ENCODE assay signal across 8 mouse cellular contexts in the genomic region with DNA sequence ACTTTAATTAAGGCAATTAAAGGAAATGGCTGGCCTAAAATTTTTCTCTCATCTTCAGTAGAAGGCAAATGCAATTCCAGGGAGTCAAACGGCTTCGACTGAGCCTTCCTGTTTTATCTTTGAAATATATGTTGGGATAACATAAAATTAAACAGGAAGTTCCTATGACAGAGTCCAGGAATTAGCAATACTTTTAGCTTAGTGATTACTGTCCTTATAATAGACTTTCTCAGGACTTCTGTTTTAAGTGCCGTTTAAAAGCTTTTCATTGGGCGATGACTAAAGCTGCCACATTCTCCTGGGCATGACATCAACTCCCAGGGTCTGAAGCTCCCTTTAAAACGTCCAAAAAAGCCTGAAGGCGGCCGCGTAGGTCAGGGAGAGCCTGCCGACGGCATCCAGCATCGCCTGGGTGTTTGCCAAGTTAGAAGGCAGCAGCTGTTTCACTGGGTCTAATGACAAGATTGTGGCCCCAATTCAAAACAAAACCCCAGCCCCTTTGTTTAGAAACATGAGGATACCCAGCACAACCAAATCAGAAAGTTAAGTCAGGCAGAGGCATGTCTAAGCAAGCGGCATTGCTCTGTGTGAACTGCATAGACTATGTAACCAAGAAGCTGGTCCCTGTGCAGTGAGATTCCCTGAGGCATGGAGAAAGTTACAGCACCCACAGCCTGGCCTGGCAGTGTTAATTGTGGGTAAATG.
DNase-seq lines count a peak whose midpoint lies in the region; ATAC-seq and TF ChIP-seq lines count a peak whose summit lies in the region.
"Had no signal": no experiment of that assay in that cellular context is flagged by ENCODE, and none has a peak within 500 bp of the region (broad histone marks: within the 10 kb centered on the region; RNA-seq: fewer than 3 reads in every experiment).

No protein-coding gene starts in this region.

- no peak for DNase-seq in kidney, adult 2 months
- peak; percentile 67 for DNase-seq in hindbrain, embryonic 14.5 days (ENCODE audit: low spot score)
- no peak for DNase-seq in thymus, postnatal 14 days
- no peak for DNase-seq in B cell, adult 2 months
- DNase-seq: liver, embryonic 13.5 days had no signal

- H3K4me2 ChIP-seq in kidney, embryonic 16.5 days (replicated peaks; ENCODE audit: low read depth, low read length) = no peak overlapping the region
- peak overlapping the region; percentile 13; the same call in 1 of the 2 replicates for H3K4me2 ChIP-seq in forebrain, embryonic 16.5 days (ENCODE audit: low read length)
- H3K4me2 ChIP-seq in hindbrain, embryonic 14.5 days (replicated peaks) = no peak overlapping the region
- no peak overlapping the region for H3K4me2 ChIP-seq in midbrain, embryonic 15.5 days
- H3K4me2 ChIP-seq: liver, embryonic 13.5 days had no signal

- H3K36me3 ChIP-seq in kidney, embryonic 16.5 days (ENCODE audit: insufficient read depth, low read length) = no peaks in the 10 kb centered on the region
- H3K36me3 ChIP-seq in kidney, adult 2 months (ENCODE audit: control insufficient read depth, insufficient read depth, low read length) = no peaks in the 10 kb centered on the region
- H3K36me3 ChIP-seq in forebrain, embryonic 16.5 days (ENCODE audit: control insufficient read depth, insufficient read depth) = no peaks in the 10 kb centered on the region
- H3K36me3 ChIP-seq in hindbrain, embryonic 14.5 days (replicated peaks; ENCODE audit: control insufficient read depth, insufficient read depth) = no peaks in the 10 kb centered on the region
- H3K36me3 ChIP-seq in midbrain, embryonic 15.5 days (replicated peaks) = no peaks in the 10 kb centered on the region
- H3K36me3 ChIP-seq: liver, embryonic 13.5 days had no signal

- no peak for TF ChIP-seq CTCF in kidney, adult 2 months (conservative IDR thresholded peaks at IDR 0.05; ENCODE audit: insufficient read depth, insufficient read length, low read depth, low read length)

- no peak overlapping the region for H3K9ac ChIP-seq in kidney, embryonic 16.5 days (replicated peaks; ENCODE audit: low read length)
- H3K9ac ChIP-seq in forebrain, embryonic 16.5 days (replicated peaks; ENCODE audit: low read depth, low read length) = no peak overlapping the region
- no peak overlapping the region for H3K9ac ChIP-seq in hindbrain, embryonic 14.5 days
- H3K9ac ChIP-seq in midbrain, embryonic 15.5 days = no peak overlapping the region
- H3K9ac ChIP-seq: liver, embryonic 13.5 days had no signal

- H3K9me3 ChIP-seq in kidney, embryonic 16.5 days (ENCODE audit: low read length) = no peaks in the 10 kb centered on the region
- no peaks in the 10 kb centered on the region for H3K9me3 ChIP-seq in forebrain, embryonic 16.5 days (ENCODE audit: control insufficient read depth, low read length)
- H3K9me3 ChIP-seq in hindbrain, embryonic 14.5 days (ENCODE audit: control insufficient read depth, low read length) = no peaks in the 10 kb centered on the region
- no peaks in the 10 kb centered on the region for H3K9me3 ChIP-seq in midbrain, embryonic 15.5 days
- H3K9me3 ChIP-seq: liver, embryonic 13.5 days had no signal

- ATAC-seq in kidney, embryonic 16.5 days (ENCODE audit: low FRiP score, low TSS enrichment) = peak; percentile 51; the same call in 1 of the 2 replicates
- ATAC-seq in forebrain, embryonic 16.5 days = peak; percentile 54
- peak; percentile 62; the same call in 1 of the 2 replicates for ATAC-seq in hindbrain, embryonic 14.5 days (ENCODE audit: low FRiP score)
- no peak; the same call in 1 of the 2 replicates for ATAC-seq in midbrain, embryonic 15.5 days (replicated peaks)

- TF ChIP-seq POLR2A in kidney, adult 2 months (IDR thresholded peaks at IDR 0.05; ENCODE audit: low read depth, low read length) = no peak

- H3K27ac ChIP-seq in kidney, embryonic 16.5 days (ENCODE audit: low read length) = peak overlapping the region; percentile 79
- no peak overlapping the region for H3K27ac ChIP-seq in kidney, adult 2 months (ENCODE audit: insufficient read depth, low read depth, low read length)
- no peak overlapping the region for H3K27ac ChIP-seq in forebrain, embryonic 16.5 days (ENCODE audit: low read length)
- H3K27ac ChIP-seq in hindbrain, embryonic 14.5 days = peak overlapping the region; percentile 27
- peak overlapping the region; percentile 28 for H3K27ac ChIP-seq in midbrain, embryonic 15.5 days
- H3K27ac ChIP-seq: liver, embryonic 13.5 days had no signal

- H3K27me3 ChIP-seq in kidney, embryonic 16.5 days (ENCODE audit: insufficient read depth, low read length) = no peaks in the 10 kb centered on the region
- no peaks in the 10 kb centered on the region for H3K27me3 ChIP-seq in kidney, adult 2 months (replicated peaks; ENCODE audit: control insufficient read depth, insufficient read depth, low read length)
- no peaks in the 10 kb centered on the region for H3K27me3 ChIP-seq in forebrain, embryonic 16.5 days (replicated peaks; ENCODE audit: control insufficient read depth, insufficient read depth, low read length)
- H3K27me3 ChIP-seq in hindbrain, embryonic 14.5 days (ENCODE audit: control insufficient read depth, insufficient read depth, low read length) = no peaks in the 10 kb centered on the region
- H3K27me3 ChIP-seq in midbrain, embryonic 15.5 days (replicated peaks) = no peaks in the 10 kb centered on the region
- H3K27me3 ChIP-seq: liver, embryonic 13.5 days had no signal

- H3K4me3 ChIP-seq in kidney, embryonic 16.5 days (ENCODE audit: low read length) = no peak overlapping the region
- no peak overlapping the region for H3K4me3 ChIP-seq in kidney, adult 2 months (ENCODE audit: insufficient read depth, low read depth, low read length)
- H3K4me3 ChIP-seq in forebrain, embryonic 16.5 days (replicated peaks; ENCODE audit: low read length) = no peak overlapping the region
- no peak overlapping the region for H3K4me3 ChIP-seq in hindbrain, embryonic 14.5 days (replicated peaks; ENCODE audit: low read length)
- no peak overlapping the region for H3K4me3 ChIP-seq in midbrain, embryonic 15.5 days
- H3K4me3 ChIP-seq: liver, embryonic 13.5 days had no signal

- WGBS in kidney, embryonic 16.5 days = 41% methylated on average over 12 of the region's 12 CpGs
- 47% methylated on average over 12 of the region's 12 CpGs for WGBS in kidney, adult 2 months
- WGBS in forebrain, embryonic 16.5 days = 16% methylated on average over 12 of the region's 12 CpGs
- WGBS in hindbrain, embryonic 14.5 days = 36% methylated on average over 12 of the region's 12 CpGs
- 39% methylated on average over 12 of the region's 12 CpGs for WGBS in midbrain, embryonic 15.5 days

- H3K4me1 ChIP-seq in kidney, embryonic 16.5 days (ENCODE audit: insufficient read depth, low read length) = peaks cover 7% of the 10 kb centered on the region
- no peaks in the 10 kb centered on the region for H3K4me1 ChIP-seq in kidney, adult 2 months (ENCODE audit: control insufficient read depth, insufficient read depth, low read length)
- H3K4me1 ChIP-seq in forebrain, embryonic 16.5 days (replicated peaks; ENCODE audit: control insufficient read depth, insufficient read depth, low read length) = peaks cover 12% of the 10 kb centered on the region
- H3K4me1 ChIP-seq in hindbrain, embryonic 14.5 days (replicated peaks; ENCODE audit: control insufficient read depth, insufficient read depth, low read length) = no peaks in the 10 kb centered on the region
- H3K4me1 ChIP-seq in midbrain, embryonic 15.5 days = 0 out of 2 replicates have a peak, but pooled peaks cover 4% of the 10 kb centered on the region
- H3K4me1 ChIP-seq: liver, embryonic 13.5 days had no signal

Comparison
In these comparisons a context has a peak if more than half of its experiments do, and no peak if none do; other contexts are left out.
1. H3K27ac ChIP-seq: peak in kidney, embryonic 16.5 days (single experiment), hindbrain, embryonic 14.5 days (single experiment) and midbrain, embryonic 15.5 days (single experiment); none in kidney, adult 2 months (single experiment) and forebrain, embryonic 16.5 days (single experiment).